ENCODE assay signal across 22 mouse cellular contexts in genomic region chr14:20368271-20368670, GRCm38 (mm10). TPM values are rescaled to one million over a fixed set of nuclear protein-coding genes. Genes with fewer than 3 reads are reported as not detected.
DNase-seq lines count a peak whose midpoint lies in the region; ATAC-seq and TF ChIP-seq lines count a peak whose summit lies in the region.
"Had no signal": no experiment of that assay in that cellular context is flagged by ENCODE, and none has a peak within 500 bp of the region (broad histone marks: within the 10 kb centered on the region; RNA-seq: fewer than 3 reads in every experiment).

No protein-coding gene starts in this region.

- peak; percentile 44 for TF ChIP-seq CTCF in Patski (IDR thresholded peaks at IDR 0.05)
- TF ChIP-seq CTCF in stomach, postnatal 0 days (IDR thresholded peaks at IDR 0.05; ENCODE audit: low read depth), result peak; percentile 36

- no peak overlapping the region for H3K9ac ChIP-seq in stomach, postnatal 0 days (ENCODE audit: low read length)
- H3K9ac ChIP-seq: forebrain, postnatal 0 days had no signal

- H3K4me2 ChIP-seq in stomach, postnatal 0 days (replicated peaks; ENCODE audit: low read depth), result no peak overlapping the region

- no peaks in the 10 kb centered on the region for H3K27me3 ChIP-seq in Patski
- no peaks in the 10 kb centered on the region for H3K27me3 ChIP-seq in stomach, postnatal 0 days (ENCODE audit: control insufficient read depth, insufficient read depth, low read length)

- peak; percentile 29 for DNase-seq in heart, adult 11 months
- DNase-seq in heart, postnatal 4 days, result no peak
- peak; percentile 7 for DNase-seq in lung, postnatal 36 days
- no peak for DNase-seq in lung, postnatal 25 days (ENCODE audit: low spot score)
- DNase-seq in Patski (ENCODE audit: low read depth, low spot score), result no peak
- DNase-seq in stomach, postnatal 0 days (ENCODE audit: low spot score), result no peak
- DNase-seq in thymus, adult 18-20 months, result no peak
- no peak for DNase-seq in kidney, postnatal 10 days
- DNase-seq: adrenal gland, postnatal 10 days; cerebellum, adult 11 months; cerebellum, postnatal 25 days; forebrain, postnatal 0 days; gastrocnemius, postnatal 36 days; layer of hippocampus, postnatal 36 days; lung, adult 18-20 months; thymus, adult 2 months had no signal

- no peak overlapping the region for H3K27ac ChIP-seq in stomach, postnatal 0 days (replicated peaks)
- H3K27ac ChIP-seq: forebrain, embryonic 10.5 days; heart, embryonic 10.5 days; macrophage; midbrain, embryonic 10.5 days had no signal

- POLR2A ChIA-PET in Patski (lab: Charles Lee), result no interaction called here

- in situ Hi-C loops in Patski (cut with MboI; ENCODE audit: low pct_unique_long_range_greater_than_20kb), result no loop called here

- no peaks in the 10 kb centered on the region for H3K9me3 ChIP-seq in stomach, postnatal 0 days (ENCODE audit: control insufficient read depth, low read length)
- H3K9me3 ChIP-seq: forebrain, embryonic 10.5 days; heart, embryonic 10.5 days; midbrain, embryonic 10.5 days had no signal

- H3K4me3 ChIP-seq in stomach, postnatal 0 days (ENCODE audit: low read depth, low read length), result no peak overlapping the region
- H3K4me3 ChIP-seq: forebrain, embryonic 10.5 days; heart, embryonic 10.5 days; midbrain, embryonic 10.5 days had no signal

- WGBS in stomach, postnatal 0 days, result 95% methylated on average over 3 of the region's 3 CpGs

- no peak for ATAC-seq in Patski
- ATAC-seq in stomach, postnatal 0 days (ENCODE audit: low FRiP score, low TSS enrichment), result no peak
- ATAC-seq: activated CD4-positive, CD25-positive, alpha-beta regulatory T cell, adult 4 months; forebrain, postnatal 0 days; inflammation-experienced regulatory T-cells, adult 6 months had no signal

- peaks cover 10% of the 10 kb centered on the region; the same call in 1 of the 2 replicates for H3K36me3 ChIP-seq in stomach, postnatal 0 days (ENCODE audit: control insufficient read depth, insufficient read depth, low read length)

- CTCF ChIA-PET in Patski (lab: Charles Lee), result interaction anchor here (0.8 to 1.1 kb wide), 2 partner anchors 9 to 45 kb away, joined by 3 to 6 read pairs; no protein-coding TSS in a partner anchor

- no peaks in the 10 kb centered on the region for H3K4me1 ChIP-seq in stomach, postnatal 0 days (replicated peaks; ENCODE audit: control insufficient read depth, insufficient read depth)
- H3K4me1 ChIP-seq: forebrain, embryonic 10.5 days; heart, embryonic 10.5 days; midbrain, embryonic 10.5 days had no signal

- TF ChIP-seq EP300 in stomach, postnatal 0 days (optimal IDR thresholded peaks at IDR 0.05), result no peak

RNA-seq across cellular contexts. Expression of gene Fam149b, which starts 20.3 kb away (rescaled TPM):
- 10 to 100 TPM; 34.4 to 35.8 TPM for total RNA-seq in heart, postnatal 4 days (2021)
- 40.7 TPM for polyA plus RNA-seq in Patski (2021)
- polyA plus RNA-seq in stomach, postnatal 0 days (2015; fragmentation: Nextera tagmentation; extraction: Ambion mirVana), result 13.5 and 14.8 TPM in 2 replicates

RNA-seq across cellular contexts. Expression of gene Ecd, which starts 20.4 kb away (rescaled TPM):
- total RNA-seq in heart, postnatal 4 days (2021), result 10 to 100 TPM; 33.6 to 35.7 TPM
- 46.4 TPM for polyA plus RNA-seq in Patski (2021)
- polyA plus RNA-seq in stomach, postnatal 0 days (2015; fragmentation: Nextera tagmentation; extraction: Ambion mirVana), result 21.5 and 23.4 TPM in 2 replicates

RNA-seq across cellular contexts. Expression of gene Dnajc9, which starts 20.4 kb away (rescaled TPM):
- 10 to 100 TPM; 39.7 to 42.5 TPM for total RNA-seq in heart, postnatal 4 days (2021)
- 61.1 TPM for polyA plus RNA-seq in Patski (2021)
- 41.7 and 42.7 TPM in 2 replicates for polyA plus RNA-seq in stomach, postnatal 0 days (2015; fragmentation: Nextera tagmentation; extraction: Ambion mirVana)

RNA-seq across cellular contexts. Expression of gene Mrps16, which starts 25.2 kb away (rescaled TPM):
- total RNA-seq in heart, postnatal 4 days (2021), result 10 to 100 TPM; 68.8 to 70.0 TPM
- 80.4 TPM for polyA plus RNA-seq in Patski (2021)
- 65.0 and 77.4 TPM in 2 replicates for polyA plus RNA-seq in stomach, postnatal 0 days (2015; fragmentation: Nextera tagmentation; extraction: Ambion mirVana)

Comparison
In these comparisons a context has a peak if more than half of its experiments do, and no peak if none do; other contexts are left out.
1. DNase-seq: peak in heart, adult 11 months (single experiment) and lung, postnatal 36 days (single experiment); none in heart, postnatal 4 days (single experiment), lung, postnatal 25 days (single experiment), Patski (single experiment), stomach, postnatal 0 days (single experiment), thymus, adult 18-20 months (0 of 2) and kidney, postnatal 10 days (single experiment).